Mouse (Mus musculus) pancreas, adult 10 weeks (tissue): ENCODE measurements around the gene A430089I19Rik. TPM values are rescaled to one million over a fixed set of nuclear protein-coding genes. Genes with fewer than 3 reads are reported as not detected.

ENCODE experiments used
- polyA plus RNA-seq: library from polyadenylated mRNA; stranded (reverse); fragments of 350-450 nt; fragmentation: Illumina TruSeq; extraction: RNeasy Lipid Tissue Mini Kit (QIAGEN cat#74804); gene quantifications from one replicate; pipeline ENCODE4 v1.2.3, GENCODE M21; 2015; ENCODE audit warnings: low read depth, low replicate concordance; ENCODE audit not compliant: insufficient read depth

The A430089I19Rik gene
- polyA plus RNA-seq, result not detected

DNA sequence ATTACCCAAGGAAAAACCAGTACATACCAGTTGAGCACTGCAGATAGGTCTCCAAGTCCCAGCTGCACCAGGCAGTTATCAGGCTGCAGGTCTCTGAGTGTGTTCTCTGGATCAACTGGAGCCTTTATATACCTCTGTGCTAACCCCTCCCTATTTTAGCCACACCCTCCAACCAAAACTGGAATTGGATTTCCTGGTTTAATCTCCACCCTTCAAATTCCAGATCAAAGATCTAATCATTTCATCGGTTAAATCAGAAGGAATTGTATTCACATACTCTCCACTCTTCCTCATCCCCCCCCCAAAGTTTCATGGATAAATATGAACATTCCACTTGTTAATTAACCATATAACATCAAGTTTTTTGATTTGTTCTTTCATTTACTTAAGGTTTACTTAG lies at the start of gene A430089I19Rik:
A430089I19Rik (minus strand) TSS at position 101 of the 400 bp plus-strand sequence.

DNA sequence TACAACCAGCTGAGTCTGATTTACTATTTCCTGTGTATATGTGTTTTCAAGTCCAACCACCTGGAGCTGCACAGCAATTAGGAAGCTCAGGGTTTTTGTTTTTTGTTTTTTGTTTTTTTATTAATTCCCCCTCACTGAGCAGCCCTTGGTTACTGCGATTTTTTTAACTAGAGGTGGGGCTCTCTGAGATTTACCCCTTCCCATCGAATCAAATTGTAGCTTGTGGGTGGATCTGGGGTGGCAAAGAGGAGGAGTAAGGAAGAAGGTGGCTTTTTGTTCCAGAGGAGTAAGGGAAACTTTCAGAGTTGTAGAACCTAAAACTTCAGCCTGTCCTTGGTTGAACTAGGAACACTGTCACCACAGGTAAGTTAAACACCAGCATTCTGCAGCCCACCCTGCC lies 32.9 kb upstream of the A430089I19Rik start, which contains the start of gene AA792892:
AA792892 (plus strand) TSS at position 301 of the 400 bp plus-strand sequence.

DNA sequence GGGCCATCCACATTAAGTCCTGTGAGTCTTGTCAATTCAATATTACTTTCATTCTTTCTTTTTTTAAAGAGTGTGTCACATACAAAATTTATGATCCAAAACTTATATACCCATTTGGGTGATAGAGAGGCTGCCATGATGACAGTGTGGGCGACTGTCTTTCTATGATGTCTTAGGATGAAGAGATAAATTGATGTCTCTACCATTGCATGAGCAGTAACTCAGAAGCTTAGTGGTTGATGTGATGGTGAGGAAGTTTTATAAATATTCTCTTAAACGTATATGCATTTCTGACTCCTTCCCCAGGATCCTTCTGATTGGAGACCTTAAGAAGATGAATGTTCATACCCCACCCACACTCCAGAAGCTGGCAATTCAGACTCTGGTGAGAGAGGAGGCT lies 7.5 kb upstream of the A430089I19Rik start, which contains the start of gene Gm6502:
Gm6502 (plus strand) TSS at position 301 of the 400 bp plus-strand sequence.

Other genes with a start within 250 kb of the A430089I19Rik start
- gene BC061212, start 236.3 kb downstream of the A430089I19Rik start, polyA plus RNA-seq, result not detected
- not detected for gene Gm6351, start 230.4 kb downstream of the A430089I19Rik start, polyA plus RNA-seq
- not detected for gene Gm3106, start 88.8 kb downstream of the A430089I19Rik start, polyA plus RNA-seq
- gene Gm6502, start 7.6 kb upstream of the A430089I19Rik start, polyA plus RNA-seq, result not detected
- gene AA792892, start 33.0 kb upstream of the A430089I19Rik start, polyA plus RNA-seq, result not detected
- gene Gm7682, start 139.0 kb upstream of the A430089I19Rik start, polyA plus RNA-seq, result not detected
- not detected for gene Gm3139, start 219.5 kb upstream of the A430089I19Rik start, polyA plus RNA-seq